Mouse (Mus musculus) B cell, adult 2 months (primary cell): Measurements from ENCODE around the gene Lamtor5.
A peak's percentile ranks its signal among the peaks of the same experiment; 100 is the strongest.
"Not testable (repeated sequence)": the region's sequence is repeated elsewhere in the genome, so short reads cannot be mapped to it uniquely, and the experiment has no call there.

ENCODE experiments used
- DNase-seq, 2 experiments: peaks; one replicate each; pipeline ENCODE4 v3.0.0; 2022

The Lamtor5 gene

GRCm38 (mm10) chr3:107273820-107274219, 4.8 kb upstream of the Lamtor5 start:
- peak; percentile 70 to 75 for DNase-seq

DNA sequence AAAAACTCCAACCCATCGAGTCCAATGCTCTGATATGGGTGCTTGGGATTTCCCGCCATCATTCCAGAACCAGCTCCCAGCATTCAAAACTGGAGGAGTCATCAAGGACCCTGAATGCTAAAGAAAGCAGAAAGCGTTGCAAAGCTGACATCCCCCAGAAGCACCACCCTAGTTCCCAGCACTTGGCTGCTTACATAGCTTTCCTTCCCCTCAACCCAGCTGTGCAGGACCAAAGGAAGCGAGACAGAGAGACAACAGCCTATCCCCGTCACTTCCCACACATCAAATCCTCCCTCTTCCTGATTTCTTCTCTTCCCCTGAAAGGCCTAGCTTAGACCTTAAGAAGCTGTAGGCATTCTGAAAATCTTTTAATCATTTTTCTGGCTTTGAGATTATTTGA, 3.3 kb upstream of the Lamtor5 start:
- no peak for DNase-seq

- no peak for DNase-seq
Observed at GRCm38 (mm10) chr3:107275996-107276395, 2.7 kb upstream of the Lamtor5 start.

DNA sequence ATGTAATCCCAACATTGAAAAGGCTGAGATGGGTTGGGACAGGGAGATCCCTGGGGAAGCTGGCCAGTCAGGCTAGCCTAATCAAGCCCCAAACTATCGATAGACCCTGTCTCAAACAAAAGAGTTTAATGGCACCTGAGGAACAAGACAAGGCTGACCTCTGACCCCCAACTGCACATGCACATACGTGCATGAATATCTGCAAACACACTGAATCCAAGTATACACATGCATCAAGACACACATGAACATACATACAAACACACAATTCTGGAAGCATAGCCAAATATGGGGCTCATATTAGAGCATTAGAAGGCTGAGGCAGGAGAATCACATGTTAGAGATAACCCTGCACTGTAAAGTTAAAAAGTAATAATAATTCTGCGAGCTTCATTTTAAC, 2.0 kb upstream of the Lamtor5 start:
- no peak for DNase-seq

- no peak for DNase-seq
Observed at GRCm38 (mm10) chr3:107286123-107286522, 7.5 kb downstream of the Lamtor5 start.

DNA sequence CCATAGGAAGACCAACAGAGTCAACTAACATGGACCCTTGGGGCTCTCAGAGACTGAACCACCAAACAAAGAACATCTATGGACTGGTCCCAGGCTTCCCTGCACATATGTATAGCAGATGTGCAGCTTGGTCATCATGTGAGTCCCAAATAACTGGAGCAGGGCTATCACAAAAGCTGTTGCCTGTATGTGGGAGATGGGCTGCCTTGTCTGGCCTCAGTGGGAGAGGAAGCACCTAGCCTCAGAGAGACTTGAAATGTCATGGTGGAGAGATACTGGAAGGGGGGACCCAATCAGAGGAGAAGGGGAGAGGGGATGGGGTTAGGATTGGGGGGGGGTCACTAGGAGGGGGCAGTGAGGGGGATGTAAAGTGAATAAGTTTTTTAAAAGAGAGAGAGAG, 8.7 kb downstream of the Lamtor5 start:
- no peak for DNase-seq

DNA sequence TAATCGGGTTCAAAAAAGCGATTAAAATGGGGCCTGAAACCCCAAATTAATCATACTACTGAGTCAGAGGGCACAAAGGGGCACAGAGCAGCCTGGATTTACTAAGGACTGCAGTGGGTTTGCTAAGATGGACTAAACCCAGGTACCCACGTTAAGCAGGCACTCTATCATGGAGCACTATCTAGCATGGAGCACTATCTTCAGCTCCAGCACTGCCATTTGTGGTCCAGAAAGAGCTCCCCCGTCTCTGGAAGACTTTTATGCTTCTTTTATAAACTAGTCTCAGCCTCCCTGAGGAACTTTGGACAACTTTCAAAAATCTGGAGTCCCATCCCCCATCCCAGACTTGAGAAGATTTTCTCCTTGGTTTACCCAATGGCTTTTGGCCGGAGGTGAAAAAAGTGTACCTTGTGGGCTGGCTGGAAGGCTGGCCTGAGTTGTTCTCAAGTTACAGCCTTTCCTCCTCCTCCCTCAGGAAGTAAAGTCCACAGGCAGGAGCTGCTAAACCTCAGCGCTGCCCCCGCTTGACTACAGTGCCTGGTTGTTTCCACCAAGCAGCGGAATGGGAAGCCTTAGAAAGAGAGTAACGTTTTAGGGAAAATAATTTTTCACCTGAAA, 12.2 kb downstream of the Lamtor5 start, which contains the start of gene Slc16a4:
Gene Slc16a4 (plus strand): TSS at position 467 of the 618 bp plus-strand sequence.
- no peak for DNase-seq

DNA sequence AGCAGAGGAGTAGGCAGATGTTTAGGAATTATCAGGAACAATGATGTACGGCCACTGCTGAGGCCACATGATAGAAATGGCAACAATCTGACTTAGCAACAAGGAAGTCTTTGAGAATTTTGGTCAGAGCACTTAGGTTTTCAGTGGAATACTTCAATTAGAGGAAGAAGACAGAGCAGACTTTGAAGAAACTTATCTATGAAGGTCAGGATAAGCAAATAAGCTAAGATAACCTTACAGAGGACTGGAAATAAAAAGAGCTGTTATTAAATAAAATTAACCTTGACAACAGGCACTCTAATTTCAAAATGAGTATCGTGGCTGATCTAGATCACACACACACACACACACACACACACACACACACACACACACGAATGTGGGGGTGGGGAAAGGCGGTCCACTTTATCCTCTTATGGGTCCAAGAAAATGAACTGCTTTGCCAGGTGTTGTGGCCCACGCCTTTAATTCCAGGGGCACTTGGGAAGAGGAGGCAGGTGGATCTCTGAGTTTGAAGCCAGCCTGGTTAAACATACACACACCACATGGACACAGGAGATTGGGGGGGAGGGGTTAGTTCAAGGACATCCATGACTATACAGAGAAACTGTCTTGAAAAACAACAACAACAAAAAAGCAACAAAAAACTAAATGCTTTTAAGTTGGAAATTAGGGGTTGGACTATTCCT, 17.2 kb downstream of the Lamtor5 start:
- no peak for DNase-seq

- not testable (repeated sequence) for DNase-seq
Observed at GRCm38 (mm10) chr3:107296917-107297316, 18.3 kb downstream of the Lamtor5 start.

DNA sequence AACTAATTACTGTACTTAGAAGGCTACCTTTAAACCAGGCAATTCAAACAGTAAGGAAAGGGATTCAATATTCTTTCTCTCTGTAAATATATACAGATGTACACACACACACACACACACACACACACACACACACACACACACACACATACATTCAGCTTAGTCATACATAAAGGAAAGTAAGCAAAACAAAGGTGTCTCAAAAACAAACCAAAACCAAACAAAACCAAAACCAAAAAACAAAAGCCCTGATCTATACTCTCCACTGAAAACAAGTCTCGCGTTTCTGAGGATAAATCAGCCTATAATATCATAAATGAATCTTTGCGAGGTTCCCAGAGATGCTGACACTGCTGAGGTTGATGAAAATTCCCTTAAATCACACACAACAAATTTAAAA, 38.7 kb downstream of the Lamtor5 start:
- DNase-seq, result no peak

DNA sequence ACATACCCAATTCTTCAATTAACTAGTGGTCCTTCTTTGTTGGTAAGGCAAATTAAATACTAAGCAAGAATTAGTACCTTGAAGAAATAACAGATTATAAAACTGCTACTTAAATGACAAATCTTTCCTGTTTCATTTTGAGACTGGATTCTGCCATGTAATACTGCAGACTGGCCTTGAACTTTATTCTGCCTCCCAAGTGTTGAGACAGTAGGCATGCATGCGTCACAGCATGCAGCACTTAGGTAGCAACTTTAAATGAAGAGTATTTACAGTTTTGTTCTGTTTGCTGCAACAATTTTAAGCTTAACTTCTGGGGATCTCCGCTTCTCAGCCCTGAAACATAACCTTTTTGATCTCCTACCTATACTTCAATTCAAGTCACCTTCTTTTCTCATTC, 42.5 kb downstream of the Lamtor5 start:
- DNase-seq, result no peak

- no peak for DNase-seq
Observed at GRCm38 (mm10) chr3:107321776-107322175, 43.1 kb downstream of the Lamtor5 start.

DNA sequence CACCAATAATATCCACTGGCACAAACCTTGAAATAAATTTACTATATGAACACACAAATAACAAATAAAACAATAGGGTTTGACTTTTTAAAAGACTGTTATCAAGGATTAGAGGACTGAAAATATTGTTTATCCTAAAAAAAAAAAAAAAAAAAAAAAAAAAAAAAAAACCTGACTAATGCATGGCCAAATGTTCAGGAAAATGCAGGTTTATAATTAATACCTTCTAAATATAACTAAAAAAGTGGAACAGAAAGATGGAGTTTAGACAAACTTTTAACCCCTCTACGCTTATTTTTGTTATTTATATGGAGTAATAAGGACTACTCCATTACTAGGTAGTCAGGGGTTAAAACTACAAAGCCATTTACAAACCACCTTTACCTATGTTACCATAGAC, 47.8 kb downstream of the Lamtor5 start:
- DNase-seq, result no peak

GRCm38 (mm10) chr3:107330503-107331424, 52.1 kb downstream of the Lamtor5 start:
- DNase-seq, result no peak

DNA sequence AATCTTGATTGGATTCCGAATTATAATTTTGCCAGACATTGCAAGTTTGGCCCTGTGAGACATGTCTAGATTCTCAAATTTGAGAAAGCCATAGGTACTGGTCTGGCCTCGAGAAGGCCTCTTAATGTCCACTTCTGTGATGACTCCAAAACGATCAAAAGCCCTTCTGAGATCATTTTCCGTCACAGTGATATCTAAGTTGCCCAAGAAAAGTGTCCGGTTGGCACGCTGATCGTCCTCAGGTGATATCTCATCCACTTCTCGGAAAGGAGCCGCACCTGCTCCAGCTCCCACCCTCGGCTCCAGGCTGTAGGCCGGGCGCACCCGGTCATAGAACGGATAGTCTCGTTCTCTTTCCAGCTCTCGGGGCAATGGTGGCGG, 53.1 kb downstream of the Lamtor5 start:
- DNase-seq, result no peak

GRCm38 (mm10) chr3:107332127-107332959, 53.7 kb downstream of the Lamtor5 start:
- peak in 1 of 2 experiments; percentile 39 for DNase-seq

- DNase-seq, result peak; percentile 90 to 94
Observed at GRCm38 (mm10) chr3:107332960-107333380, 54.3 kb downstream of the Lamtor5 start.
